Mouse (Mus musculus) kidney, adult 9 months (tissue): ENCODE results near the gene Gm7030.
"Not testable (repeated sequence)": the region's sequence is repeated elsewhere in the genome, so short reads cannot be mapped to it uniquely, and the experiment has no call there.

Experiments
- DNase-seq: peaks from one replicate; pipeline ENCODE4 v3.0.0; 2022

The Gm7030 gene

GRCm38 (mm10) chr17:36081901-36082300 is 47.3 kb downstream of the Gm7030 start:
- DNase-seq: not testable (repeated sequence)

DNA sequence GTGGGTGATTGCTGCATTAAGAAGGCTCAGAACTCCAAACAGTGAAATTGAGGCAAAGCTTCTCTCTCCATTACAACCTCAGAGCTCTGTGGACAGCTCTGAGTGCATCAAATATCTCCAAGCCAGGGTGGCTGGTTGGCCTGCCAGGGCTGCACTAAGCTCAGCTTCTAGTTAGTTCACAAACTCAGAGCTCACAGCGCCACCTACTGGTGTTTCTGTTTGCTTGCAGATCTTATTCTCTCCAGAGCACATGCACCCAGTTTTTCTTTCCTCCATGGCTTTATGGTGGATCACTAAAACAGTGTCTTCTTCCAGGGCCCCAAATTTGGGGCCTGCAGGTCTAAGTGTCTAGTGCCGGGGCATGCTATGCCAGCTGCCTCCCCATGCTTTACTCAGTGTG is 68.4 kb downstream of the Gm7030 start:
- DNase-seq: peak; percentile 92
